Mouse (Mus musculus) adrenal gland, postnatal 10 days (tissue): ENCODE results near the gene Mras. TPM values are rescaled to one million over a fixed set of nuclear protein-coding genes. Genes with fewer than 3 reads are reported as not detected.

Experiments used
- DNase-seq: peaks from one replicate; pipeline ENCODE4 v3.0.0; 2021; ENCODE audit warnings: mixed read lengths
- long read RNA-seq, 2 experiments: library from polyadenylated mRNA; stranded (forward); transcript quantifications; one replicate each; pipeline ENCODE4 v2.0.0; 2021
- total RNA-seq, 2 experiments: library from RNA; stranded (reverse); gene quantifications; 2 replicates each; pipeline ENCODE4 v1.2.3; 2021

Mras gene
- 10 to 100 TPM; 31.7 to 39.4 TPM for total RNA-seq
- long read RNA-seq, experiment 1, full-length matches to known transcripts = 15 of 30 reads
- long read RNA-seq, experiment 1, partial matches to known transcripts = 2 of 30 reads
- long read RNA-seq, experiment 1, other reads (novel, unspliced or antisense) = 13 of 30 reads
- long read RNA-seq, experiment 2, full-length matches to known transcripts = 19 of 23 reads
- long read RNA-seq, experiment 2, partial matches to known transcripts = 1 of 23 reads
- long read RNA-seq, experiment 2, other reads (novel, unspliced or antisense) = 3 of 23 reads

GRCm38 (mm10) chr9:99437031-99437764, at the start of gene Mras:
Mras (minus strand) TSS chr9:99437381.
- no peak for DNase-seq

GRCm38 (mm10) chr9:99485144-99485543, 48.0 kb upstream of the Mras start:
- DNase-seq = no peak

- no peak for DNase-seq
Measured at GRCm38 (mm10) chr9:99484632-99485031, 47.5 kb upstream of the Mras start.

- peak; percentile 55 for DNase-seq
Measured at GRCm38 (mm10) chr9:99483191-99483590, 46.0 kb upstream of the Mras start.

GRCm38 (mm10) chr9:99480764-99481163, 43.6 kb upstream of the Mras start:
- peak; percentile 33 for DNase-seq

GRCm38 (mm10) chr9:99479181-99479711, 42.1 kb upstream of the Mras start:
- no peak for DNase-seq

GRCm38 (mm10) chr9:99471334-99471733, 34.2 kb upstream of the Mras start:
- no peak for DNase-seq

- DNase-seq = no peak
Measured at GRCm38 (mm10) chr9:99470347-99471092, 33.3 kb upstream of the Mras start.

- peak; percentile 61 for DNase-seq
Measured at GRCm38 (mm10) chr9:99469681-99470273, 32.6 kb upstream of the Mras start.

GRCm38 (mm10) chr9:99468572-99468971, 31.4 kb upstream of the Mras start:
- no peak for DNase-seq

- no peak for DNase-seq
Measured at GRCm38 (mm10) chr9:99464876-99465275, 27.7 kb upstream of the Mras start.

- DNase-seq = no peak
Measured at GRCm38 (mm10) chr9:99459730-99460129, 22.5 kb upstream of the Mras start.

- DNase-seq = peak; percentile 85
Measured at GRCm38 (mm10) chr9:99458529-99459208, 21.5 kb upstream of the Mras start.

- DNase-seq = no peak
Measured at GRCm38 (mm10) chr9:99454211-99454610, 17.0 kb upstream of the Mras start.

GRCm38 (mm10) chr9:99451161-99451560, 14.0 kb upstream of the Mras start, which contains the start of gene Nme9:
Nme9 (plus strand) TSS chr9:99451475.
- DNase-seq = no peak

GRCm38 (mm10) chr9:99449886-99450647, 12.9 kb upstream of the Mras start:
- DNase-seq = peak; percentile 28

GRCm38 (mm10) chr9:99447323-99447722, 10.1 kb upstream of the Mras start:
- DNase-seq = no peak

- DNase-seq = no peak
Measured at GRCm38 (mm10) chr9:99446259-99446658, 9.1 kb upstream of the Mras start.

- peak; percentile 39 for DNase-seq
Measured at GRCm38 (mm10) chr9:99444590-99445178, 7.5 kb upstream of the Mras start.

GRCm38 (mm10) chr9:99441647-99442433, 4.7 kb upstream of the Mras start:
- DNase-seq = no peak
